Mouse (Mus musculus): ENCODE results near the gene Rpl3. TPM values are rescaled to one million over a fixed set of nuclear protein-coding genes. Genes with fewer than 3 reads are reported as not detected.
"Not testable (repeated sequence)": the region's sequence is repeated elsewhere in the genome, so short reads cannot be mapped to it uniquely, and the experiment has no call there.

The Rpl3 gene
- polyA plus RNA-seq, 1 experiment from 2014 or later = 548 TPM

DNA sequence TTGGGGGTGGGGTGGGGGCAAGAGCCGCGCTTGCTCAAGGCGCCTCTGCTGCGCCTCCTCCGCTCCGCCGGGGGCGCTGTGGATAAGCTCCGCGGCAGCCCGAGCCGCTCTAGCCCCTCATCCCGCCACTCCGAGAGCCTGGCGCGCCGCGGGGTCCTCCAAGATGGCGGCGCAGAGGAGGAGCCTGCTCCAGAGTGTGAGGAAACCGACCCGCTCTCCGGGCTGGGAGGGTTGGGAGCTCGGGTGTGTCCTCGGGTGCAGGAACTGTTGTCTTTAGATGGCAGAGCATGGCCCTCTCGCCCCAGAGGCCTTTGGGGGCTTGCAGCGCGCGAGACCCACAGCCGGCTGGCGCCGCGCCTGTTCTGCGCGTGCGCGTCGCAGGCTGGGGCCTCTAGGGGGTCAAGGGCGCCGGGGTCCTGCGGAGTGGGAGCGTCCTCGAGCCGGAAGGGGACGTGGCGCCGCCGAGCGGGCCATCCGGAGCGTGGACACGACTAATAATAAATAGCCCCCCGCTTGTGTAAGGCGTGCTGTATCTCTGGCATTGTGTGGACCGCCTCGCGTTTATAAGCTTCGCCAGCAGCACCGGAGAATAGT, 41.4 kb upstream of the Rpl3 start, which contains the start of gene Tab1:
TSS of gene Tab1 (plus strand) at position 135 of the 594 bp plus-strand sequence.
- H3K4me2 ChIP-seq (ENCODE audit: low read length) = peak within 1 kb of the TSS; percentile 95
- peak within 1 kb of the TSS; percentile 53 for H3K4me3 ChIP-seq (ENCODE audit: low read depth, low read length)
- peak; percentile 96 for ATAC-seq
- H3K36me3 ChIP-seq (ENCODE audit: control insufficient read depth, insufficient read depth, low read length) = no peaks in the 10 kb centered on the region
- peak within 1 kb of the TSS; percentile 97 for H3K27ac ChIP-seq (ENCODE audit: low read length)
- H3K9ac ChIP-seq (ENCODE audit: low read depth, low read length) = peak within 1 kb of the TSS; percentile 82
- H3K27me3 ChIP-seq (ENCODE audit: control insufficient read depth, insufficient read depth, low read depth, low read length) = no peaks in the 10 kb centered on the region
- no peaks in the 10 kb centered on the region for H3K9me3 ChIP-seq (replicated peaks; ENCODE audit: control insufficient read depth, low read length, poor library complexity, severe bottlenecking)
- H3K4me1 ChIP-seq (ENCODE audit: control insufficient read depth, insufficient read depth, low read length) = peaks cover 18% of the 10 kb centered on the region
- WGBS = under 1% methylated on average over 49 of the region's 59 CpGs

DNA sequence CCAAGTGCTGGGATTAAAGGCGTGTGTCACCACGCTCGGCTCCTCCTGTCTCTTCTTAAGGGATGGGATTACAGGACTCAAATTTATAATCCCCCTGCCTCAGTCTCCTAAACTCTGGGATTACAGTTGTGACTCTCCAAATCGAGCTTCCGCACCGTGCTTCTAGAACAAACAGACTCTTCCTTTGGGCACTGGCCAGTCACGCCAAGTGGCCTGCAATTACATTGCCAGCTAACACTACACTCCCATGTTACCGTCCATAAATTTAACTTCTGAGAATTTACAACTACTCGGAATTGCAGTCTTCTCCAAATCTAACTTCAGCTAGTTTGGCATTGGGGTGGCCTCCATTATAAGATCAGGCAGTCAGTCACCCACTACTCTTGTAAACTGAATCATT, 40.8 kb upstream of the Rpl3 start:
- H3K4me2 ChIP-seq (ENCODE audit: low read length) = peak overlapping the region; percentile 50
- H3K36me3 ChIP-seq (ENCODE audit: control insufficient read depth, insufficient read depth, low read length) = no peaks in the 10 kb centered on the region
- peak overlapping the region; percentile 53 for H3K4me3 ChIP-seq (ENCODE audit: low read depth, low read length)
- no peak for ATAC-seq
- WGBS = 81% methylated on average over 9 of the region's 9 CpGs
- no peaks in the 10 kb centered on the region for H3K9me3 ChIP-seq (replicated peaks; ENCODE audit: control insufficient read depth, low read length, poor library complexity, severe bottlenecking)
- H3K4me1 ChIP-seq (ENCODE audit: control insufficient read depth, insufficient read depth, low read length) = peaks cover 18% of the 10 kb centered on the region
- H3K9ac ChIP-seq (ENCODE audit: low read depth, low read length) = peak overlapping the region; percentile 82; the same call in 1 of the 2 replicates
- no peaks in the 10 kb centered on the region for H3K27me3 ChIP-seq (ENCODE audit: control insufficient read depth, insufficient read depth, low read depth, low read length)
- no peak overlapping the region for H3K27ac ChIP-seq (ENCODE audit: low read length)

DNA sequence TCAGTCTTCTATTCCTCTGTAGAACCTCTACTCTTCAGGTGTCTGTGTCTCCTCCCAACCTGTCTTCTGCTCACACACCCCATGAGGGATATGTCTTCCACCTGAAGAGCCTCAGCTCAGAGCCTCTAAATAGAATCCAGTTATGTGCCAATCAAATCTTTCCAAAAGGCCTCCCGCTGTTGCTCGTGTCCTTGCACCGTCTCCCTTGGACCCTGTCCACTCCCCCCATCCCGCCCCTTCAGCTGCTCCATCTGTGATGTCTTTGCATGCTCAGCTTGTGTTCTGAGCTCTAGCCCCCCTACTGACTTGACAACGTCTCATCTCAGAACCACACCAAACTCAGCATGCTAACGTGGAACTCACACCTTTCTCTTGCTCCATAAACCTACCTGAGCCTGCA, 39.8 kb upstream of the Rpl3 start:
- no peak for ATAC-seq
- peaks cover 18% of the 10 kb centered on the region for H3K4me1 ChIP-seq (ENCODE audit: control insufficient read depth, insufficient read depth, low read length)
- H3K4me2 ChIP-seq (ENCODE audit: low read length) = no peak overlapping the region
- H3K9ac ChIP-seq (ENCODE audit: low read depth, low read length) = no peak overlapping the region
- H3K9me3 ChIP-seq (replicated peaks; ENCODE audit: control insufficient read depth, low read length, poor library complexity, severe bottlenecking) = no peaks in the 10 kb centered on the region
- H3K27ac ChIP-seq (ENCODE audit: low read length) = no peak overlapping the region
- 77% methylated on average over 6 of the region's 6 CpGs for WGBS
- H3K4me3 ChIP-seq (ENCODE audit: low read depth, low read length) = no peak overlapping the region
- H3K27me3 ChIP-seq (ENCODE audit: control insufficient read depth, insufficient read depth, low read depth, low read length) = no peaks in the 10 kb centered on the region
- H3K36me3 ChIP-seq (ENCODE audit: control insufficient read depth, insufficient read depth, low read length) = no peaks in the 10 kb centered on the region

DNA sequence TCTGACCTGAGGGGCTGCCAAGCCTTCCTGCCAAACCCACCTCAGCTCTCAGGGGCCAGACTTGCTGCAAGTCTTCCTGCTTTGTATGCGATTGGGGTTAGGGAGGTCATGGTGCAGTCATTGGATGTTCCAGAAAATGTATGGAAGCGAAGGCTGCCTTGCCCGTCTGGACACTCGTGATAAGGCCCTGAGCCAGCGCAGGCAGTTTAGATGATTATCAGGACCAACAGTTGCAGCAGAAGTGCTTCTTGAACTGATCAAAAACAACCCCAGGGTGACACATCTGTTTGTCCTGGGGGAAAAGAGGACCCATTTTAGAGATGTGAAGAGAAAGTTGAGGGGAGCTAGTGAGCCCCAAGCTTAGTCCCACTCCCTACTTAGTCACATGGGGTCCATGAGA, 39.0 kb upstream of the Rpl3 start:
- no peak overlapping the region for H3K27ac ChIP-seq (ENCODE audit: low read length)
- no peak for ATAC-seq
- H3K36me3 ChIP-seq (ENCODE audit: control insufficient read depth, insufficient read depth, low read length) = no peaks in the 10 kb centered on the region
- H3K27me3 ChIP-seq (ENCODE audit: control insufficient read depth, insufficient read depth, low read depth, low read length) = no peaks in the 10 kb centered on the region
- 88% methylated on average over 5 of the region's 5 CpGs for WGBS
- H3K4me3 ChIP-seq (ENCODE audit: low read depth, low read length) = no peak overlapping the region
- H3K4me2 ChIP-seq (ENCODE audit: low read length) = no peak overlapping the region
- H3K9me3 ChIP-seq (replicated peaks; ENCODE audit: control insufficient read depth, low read length, poor library complexity, severe bottlenecking) = no peaks in the 10 kb centered on the region
- H3K9ac ChIP-seq (ENCODE audit: low read depth, low read length) = no peak overlapping the region
- peaks cover 18% of the 10 kb centered on the region for H3K4me1 ChIP-seq (ENCODE audit: control insufficient read depth, insufficient read depth, low read length)

DNA sequence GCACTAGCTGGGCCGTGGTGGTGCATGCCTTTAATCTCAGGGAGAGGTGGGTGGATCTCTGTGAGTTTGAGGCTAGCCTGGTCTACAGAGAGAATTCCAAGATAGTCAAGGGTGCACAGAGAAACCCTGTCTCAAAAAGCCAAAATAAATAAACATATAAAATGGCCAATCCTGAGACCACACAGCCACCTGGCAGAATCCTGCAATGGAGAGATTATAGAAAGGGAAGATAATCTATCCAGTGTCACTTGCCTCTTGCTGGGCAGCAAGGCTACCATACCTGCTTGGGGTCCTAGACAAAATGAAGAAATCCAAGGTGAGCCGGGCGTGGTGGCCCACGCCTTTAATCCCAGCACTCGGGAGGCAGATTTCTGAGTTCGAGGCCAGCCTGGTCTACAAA, 38.3 kb upstream of the Rpl3 start:
- WGBS = 92% methylated on average over 6 of the region's 6 CpGs
- no peak for ATAC-seq
- Histone ChIP-seq H3K4me3 (ENCODE audit: low read depth, low read length) (no peak overlapping the region), H3K36me3 (ENCODE audit: control insufficient read depth, insufficient read depth, low read length) (no peaks in the 10 kb centered on the region), H3K4me2 (ENCODE audit: low read length) (no peak overlapping the region), H3K27ac (ENCODE audit: low read length) (no peak overlapping the region), H3K9ac (ENCODE audit: low read depth, low read length) (no peak overlapping the region), H3K9me3 (replicated peaks; ENCODE audit: control insufficient read depth, low read length, poor library complexity, severe bottlenecking) (no peaks in the 10 kb centered on the region), H3K4me1 (ENCODE audit: control insufficient read depth, insufficient read depth, low read length) (peaks cover 14% of the 10 kb centered on the region), H3K27me3 (ENCODE audit: control insufficient read depth, insufficient read depth, low read depth, low read length) (no peaks in the 10 kb centered on the region)

DNA sequence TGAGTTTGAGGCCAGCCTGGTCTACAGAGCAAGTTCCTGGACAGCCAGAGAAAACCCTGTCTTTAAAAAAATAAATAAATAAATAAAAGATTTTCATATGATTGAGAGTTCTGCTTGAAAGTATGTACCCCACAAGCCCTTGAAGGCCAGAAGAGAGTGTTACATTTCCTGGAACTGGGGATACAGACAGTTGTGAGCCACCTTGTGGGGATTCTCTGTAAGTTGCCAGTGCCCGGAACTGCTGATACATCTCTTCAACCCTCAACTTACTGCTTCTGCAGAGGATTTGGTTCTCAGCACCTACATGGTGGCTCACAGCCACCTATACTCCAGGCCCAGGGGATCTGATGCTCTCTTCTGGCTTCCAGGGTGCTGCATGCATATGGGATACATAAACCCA, 35.5 kb upstream of the Rpl3 start:
- ATAC-seq = no peak
- Histone ChIP-seq H3K9me3 (replicated peaks; ENCODE audit: control insufficient read depth, low read length, poor library complexity, severe bottlenecking) (no peaks in the 10 kb centered on the region), H3K9ac (ENCODE audit: low read depth, low read length) (no peak overlapping the region), H3K4me3 (ENCODE audit: low read depth, low read length) (no peak overlapping the region), H3K4me2 (ENCODE audit: low read length) (no peak overlapping the region), H3K4me1 (ENCODE audit: control insufficient read depth, insufficient read depth, low read length) (no peaks in the 10 kb centered on the region), H3K27me3 (ENCODE audit: control insufficient read depth, insufficient read depth, low read depth, low read length) (no peaks in the 10 kb centered on the region), H3K27ac (ENCODE audit: low read length) (no peak overlapping the region), H3K36me3 (ENCODE audit: control insufficient read depth, insufficient read depth, low read length) (no peaks in the 10 kb centered on the region)
- WGBS = 73% methylated on average over 1 of the region's 1 CpGs

DNA sequence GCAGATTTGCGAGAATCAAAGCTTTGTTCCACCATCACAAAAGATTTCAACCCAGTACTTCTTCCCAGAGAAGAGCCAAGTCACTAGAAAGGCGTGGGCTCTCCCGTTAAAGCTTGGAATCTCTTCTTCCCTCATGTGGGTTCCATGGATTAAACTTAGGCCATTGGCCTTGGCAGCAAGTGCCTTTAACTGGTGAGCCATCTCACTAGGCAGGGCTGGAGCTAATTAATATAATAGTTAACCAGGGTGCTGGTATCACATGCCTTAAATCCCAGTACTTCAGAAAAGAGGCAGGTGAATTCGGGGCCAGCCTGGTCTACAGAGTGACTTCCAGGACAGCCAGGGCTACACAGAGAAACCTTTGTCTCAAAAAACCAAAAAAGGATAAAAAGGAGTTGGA, 33.0 kb upstream of the Rpl3 start:
- H3K27ac ChIP-seq (ENCODE audit: low read length) = no peak overlapping the region
- H3K4me2 ChIP-seq (ENCODE audit: low read length) = no peak overlapping the region

DNA sequence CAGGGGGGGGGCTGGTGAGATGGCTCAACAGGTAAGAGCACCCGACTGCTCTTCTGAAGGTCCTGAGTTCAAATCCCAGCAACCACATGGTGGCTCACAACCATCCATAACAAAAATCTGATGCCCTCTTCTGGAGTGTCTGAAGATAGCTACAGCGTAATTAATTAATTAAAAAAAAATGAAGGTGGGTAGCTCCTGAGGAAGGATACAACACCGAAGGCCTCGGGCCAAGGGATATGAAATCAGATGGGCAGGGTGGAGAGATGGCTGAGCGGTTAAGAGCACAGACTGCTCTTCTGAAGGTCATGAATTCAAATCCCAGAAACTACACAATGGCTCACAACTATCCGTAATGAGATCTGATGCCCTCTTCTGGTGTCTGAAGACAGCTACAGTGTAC, 30.8 kb upstream of the Rpl3 start:
- 92% methylated on average over 6 of the region's 6 CpGs for WGBS
- H3K9me3 ChIP-seq (replicated peaks; ENCODE audit: control insufficient read depth, low read length, poor library complexity, severe bottlenecking); H3K36me3 ChIP-seq (ENCODE audit: control insufficient read depth, insufficient read depth, low read length); H3K4me1 ChIP-seq (ENCODE audit: control insufficient read depth, insufficient read depth, low read length); H3K4me3 ChIP-seq (ENCODE audit: low read depth, low read length); ATAC-seq; H3K27me3 ChIP-seq (ENCODE audit: control insufficient read depth, insufficient read depth, low read depth, low read length); H3K27ac ChIP-seq (ENCODE audit: low read length); H3K4me2 ChIP-seq (ENCODE audit: low read length); H3K9ac ChIP-seq (ENCODE audit: low read depth, low read length): not testable (repeated sequence)

More for the DNA sequence above, 33.0 kb upstream of the Rpl3 start:
- Histone ChIP-seq H3K4me1 (ENCODE audit: control insufficient read depth, insufficient read depth, low read length) (no peaks in the 10 kb centered on the region), H3K9ac (ENCODE audit: low read depth, low read length) (no peak overlapping the region), H3K4me3 (ENCODE audit: low read depth, low read length) (no peak overlapping the region), H3K36me3 (ENCODE audit: control insufficient read depth, insufficient read depth, low read length) (no peaks in the 10 kb centered on the region), H3K9me3 (replicated peaks; ENCODE audit: control insufficient read depth, low read length, poor library complexity, severe bottlenecking) (no peaks in the 10 kb centered on the region), H3K27me3 (ENCODE audit: control insufficient read depth, insufficient read depth, low read depth, low read length) (no peaks in the 10 kb centered on the region)
- no peak for ATAC-seq
- WGBS = 76% methylated on average over 4 of the region's 4 CpGs

DNA sequence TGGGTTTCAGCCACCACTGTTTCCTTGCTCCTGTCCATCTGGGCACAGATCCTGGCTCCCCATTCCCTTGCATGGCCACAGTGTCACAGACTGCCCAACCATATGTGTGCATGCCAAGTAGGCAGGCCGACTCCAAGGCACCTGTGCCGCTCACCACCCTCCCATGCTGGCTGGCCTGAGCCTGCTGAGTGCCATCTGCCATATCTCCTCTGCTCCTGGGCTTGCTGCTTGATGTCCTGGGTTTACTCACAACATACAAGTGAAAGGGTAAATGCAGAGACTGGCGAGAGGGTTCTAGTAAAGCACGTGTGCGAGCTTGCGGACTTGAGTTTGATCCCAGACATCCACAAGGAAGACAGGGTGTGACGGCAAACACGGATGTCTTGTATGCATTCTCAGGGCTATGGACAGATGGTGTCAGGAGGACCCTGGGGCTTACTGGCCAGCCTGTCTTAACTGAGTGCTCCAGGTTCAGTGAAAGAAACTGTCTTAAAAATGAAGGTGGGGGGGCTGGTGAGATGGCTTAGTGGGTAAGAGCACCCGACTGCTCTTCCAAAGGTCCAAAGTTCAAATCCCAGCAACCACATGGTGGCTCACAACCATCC, 30.2 kb upstream of the Rpl3 start:
- no peak for ATAC-seq
- Histone ChIP-seq H3K9ac (ENCODE audit: low read depth, low read length) (no peak overlapping the region), H3K4me2 (ENCODE audit: low read length) (no peak overlapping the region), H3K27ac (ENCODE audit: low read length) (no peak overlapping the region), H3K9me3 (replicated peaks; ENCODE audit: control insufficient read depth, low read length, poor library complexity, severe bottlenecking) (no peaks in the 10 kb centered on the region), H3K4me1 (ENCODE audit: control insufficient read depth, insufficient read depth, low read length) (no peaks in the 10 kb centered on the region), H3K4me3 (ENCODE audit: low read depth, low read length) (no peak overlapping the region), H3K27me3 (ENCODE audit: control insufficient read depth, insufficient read depth, low read depth, low read length) (no peaks in the 10 kb centered on the region), H3K36me3 (ENCODE audit: control insufficient read depth, insufficient read depth, low read length) (no peaks in the 10 kb centered on the region)
- WGBS = 89% methylated on average over 9 of the region's 9 CpGs
